Mouse (Mus musculus): ENCODE measurements around the gene Ints6.
"Not testable (repeated sequence)": the region's sequence is repeated elsewhere in the genome, so short reads cannot be mapped to it uniquely, and the experiment has no call there.

Gene Ints6

DNA sequence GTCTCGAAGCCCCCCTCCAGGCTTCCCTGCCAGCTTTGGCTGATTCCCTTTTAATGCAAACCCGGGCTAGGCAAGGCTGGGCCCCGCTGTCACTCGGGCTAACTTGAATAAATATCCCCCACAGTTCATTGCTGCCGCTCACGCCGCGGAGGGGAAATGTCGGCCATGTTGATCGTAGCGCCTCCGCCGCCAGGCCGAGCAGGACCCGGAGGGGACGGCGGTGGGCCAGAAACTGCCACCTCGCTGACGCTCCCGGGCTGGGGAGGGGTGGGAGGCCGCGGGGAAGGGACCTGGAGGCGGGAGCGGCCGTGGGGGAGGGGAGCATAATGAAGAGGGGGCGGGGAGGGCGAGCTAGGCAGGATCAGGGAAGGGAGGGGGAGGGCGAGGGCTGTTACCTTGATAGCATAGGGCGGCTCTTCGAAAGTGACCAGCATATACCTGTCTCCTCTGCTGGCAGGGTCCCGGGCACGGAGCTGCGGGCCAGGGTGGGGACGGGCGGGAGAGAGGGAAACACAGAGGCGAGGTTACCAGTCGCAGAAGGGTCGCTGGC lies 1.1 kb downstream of the Ints6 start:
- in situ Hi-C loops (cut with MboI; ENCODE audit: low pct_unique_long_range_greater_than_20kb in 1 of 2, low sequenced_read_pairs in 2 of 2, unreplicated experiment in 1 of 2), result no loop called here

GRCm38 (mm10) chr14:62758714-62759113 lies 2.3 kb downstream of the Ints6 start:
- in situ Hi-C loops (cut with MboI; ENCODE audit: low pct_unique_long_range_greater_than_20kb in 1 of 2, low sequenced_read_pairs in 2 of 2, unreplicated experiment in 1 of 2), result no loop called here

GRCm38 (mm10) chr14:62755095-62755640 lies 5.8 kb downstream of the Ints6 start:
- in situ Hi-C loops (cut with MboI; ENCODE audit: low pct_unique_long_range_greater_than_20kb in 1 of 2, low sequenced_read_pairs in 2 of 2, unreplicated experiment in 1 of 2), result no loop called here

GRCm38 (mm10) chr14:62751479-62751878 lies 9.5 kb downstream of the Ints6 start:
- in situ Hi-C loops (cut with MboI; ENCODE audit: low pct_unique_long_range_greater_than_20kb in 1 of 2, low sequenced_read_pairs in 2 of 2, unreplicated experiment in 1 of 2), result no loop called here

DNA sequence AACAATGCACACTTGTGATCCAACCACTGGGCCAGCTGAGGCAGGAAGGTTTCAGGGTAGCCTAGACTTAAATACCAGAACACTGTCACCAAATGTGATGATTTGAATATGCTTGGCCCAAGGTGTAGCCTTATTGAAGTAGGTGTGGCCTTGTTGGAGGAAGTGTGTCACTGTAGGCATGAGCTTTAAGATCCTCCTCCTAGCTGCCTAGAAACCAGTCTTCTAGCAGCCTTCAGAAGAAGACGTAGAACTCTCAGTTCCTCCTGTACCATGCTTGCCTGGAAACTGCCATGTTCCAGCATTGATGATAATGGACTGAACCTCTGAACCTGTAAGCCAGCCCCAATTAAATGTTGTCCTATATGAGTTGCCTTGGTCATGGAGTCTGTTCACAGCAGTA lies 25.3 kb downstream of the Ints6 start:
- in situ Hi-C loops (cut with MboI; ENCODE audit: low pct_unique_long_range_greater_than_20kb in 1 of 2, low sequenced_read_pairs in 2 of 2, unreplicated experiment in 1 of 2), result no loop called here

- in situ Hi-C loops (cut with MboI; ENCODE audit: low pct_unique_long_range_greater_than_20kb in 1 of 2, low sequenced_read_pairs in 2 of 2, unreplicated experiment in 1 of 2), result no loop called here
These were observed 27.3 kb downstream of the Ints6 start for GRCm38 (mm10) chr14:62733666-62734065.

- in situ Hi-C loops (cut with MboI; ENCODE audit: low pct_unique_long_range_greater_than_20kb in 1 of 2, low sequenced_read_pairs in 2 of 2, unreplicated experiment in 1 of 2), result no loop called here
These were observed 29.1 kb downstream of the Ints6 start for GRCm38 (mm10) chr14:62731902-62732301.

DNA sequence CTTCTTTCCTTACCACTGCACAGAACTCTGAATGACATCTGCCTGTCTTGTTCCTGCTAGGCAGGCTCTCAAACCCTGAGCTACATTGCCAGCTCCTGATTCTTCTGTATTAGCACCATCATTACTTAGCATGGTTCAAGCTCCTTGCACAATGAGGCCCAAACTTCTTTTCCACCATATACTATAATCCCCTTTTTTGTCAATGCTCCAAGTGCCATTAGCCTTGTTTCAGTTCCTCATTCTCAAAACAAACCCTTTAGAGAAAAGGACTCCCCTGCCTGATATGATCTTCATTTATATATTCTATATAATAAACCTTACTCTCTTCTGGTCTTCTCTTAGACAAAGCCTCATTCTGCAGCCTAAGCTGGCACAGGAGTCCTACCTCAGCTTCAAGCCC lies 36.4 kb downstream of the Ints6 start:
- in situ Hi-C loops (cut with MboI; ENCODE audit: low pct_unique_long_range_greater_than_20kb in 1 of 2, low sequenced_read_pairs in 2 of 2, unreplicated experiment in 1 of 2), result no loop called here

DNA sequence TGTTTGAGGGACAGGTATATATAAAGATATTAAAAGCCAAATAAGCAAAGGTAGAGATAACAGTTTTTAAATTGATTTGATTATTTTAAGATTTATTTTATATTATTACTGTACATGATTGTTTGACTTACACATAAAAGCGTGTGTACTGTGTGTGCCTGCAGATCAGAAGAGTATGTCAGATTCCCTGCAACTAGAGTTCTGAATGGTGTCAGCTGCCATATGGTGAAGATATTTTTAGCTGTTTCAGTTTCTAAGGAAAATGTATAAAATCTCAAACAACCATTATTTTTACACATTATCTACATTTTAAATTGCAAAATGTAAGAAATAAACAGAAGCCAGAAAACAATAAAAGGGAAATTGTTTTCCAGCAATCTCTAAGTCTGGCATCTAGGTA lies 39.3 kb downstream of the Ints6 start:
- in situ Hi-C loops (cut with MboI; ENCODE audit: low pct_unique_long_range_greater_than_20kb in 1 of 2, low sequenced_read_pairs in 2 of 2, unreplicated experiment in 1 of 2), result no loop called here

DNA sequence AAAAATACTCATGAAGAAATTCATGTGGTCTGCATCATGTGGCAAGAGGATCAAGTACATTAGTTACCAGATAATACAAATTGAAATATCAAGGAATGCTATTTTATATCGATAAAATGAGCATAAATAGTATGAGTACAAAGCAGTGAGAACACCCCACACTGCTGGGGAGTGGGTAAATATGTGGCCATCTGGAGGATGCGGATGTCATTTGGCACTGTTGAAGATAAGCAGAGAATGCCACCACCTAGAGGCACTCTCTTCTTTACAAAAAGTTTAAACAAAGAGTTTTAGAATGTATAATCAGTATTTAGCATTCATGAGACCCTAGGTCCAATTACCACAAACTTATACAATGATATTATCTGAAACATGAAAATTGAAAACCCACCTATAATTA lies 42.8 kb downstream of the Ints6 start:
- in situ Hi-C loops (cut with MboI; ENCODE audit: low pct_unique_long_range_greater_than_20kb in 1 of 2, low sequenced_read_pairs in 2 of 2, unreplicated experiment in 1 of 2), result no loop called here

- in situ Hi-C loops (cut with MboI; ENCODE audit: low pct_unique_long_range_greater_than_20kb in 1 of 2, low sequenced_read_pairs in 2 of 2, unreplicated experiment in 1 of 2), result no loop called here
These were observed 87.3 kb downstream of the Ints6 start for GRCm38 (mm10) chr14:62673646-62674045.

DNA sequence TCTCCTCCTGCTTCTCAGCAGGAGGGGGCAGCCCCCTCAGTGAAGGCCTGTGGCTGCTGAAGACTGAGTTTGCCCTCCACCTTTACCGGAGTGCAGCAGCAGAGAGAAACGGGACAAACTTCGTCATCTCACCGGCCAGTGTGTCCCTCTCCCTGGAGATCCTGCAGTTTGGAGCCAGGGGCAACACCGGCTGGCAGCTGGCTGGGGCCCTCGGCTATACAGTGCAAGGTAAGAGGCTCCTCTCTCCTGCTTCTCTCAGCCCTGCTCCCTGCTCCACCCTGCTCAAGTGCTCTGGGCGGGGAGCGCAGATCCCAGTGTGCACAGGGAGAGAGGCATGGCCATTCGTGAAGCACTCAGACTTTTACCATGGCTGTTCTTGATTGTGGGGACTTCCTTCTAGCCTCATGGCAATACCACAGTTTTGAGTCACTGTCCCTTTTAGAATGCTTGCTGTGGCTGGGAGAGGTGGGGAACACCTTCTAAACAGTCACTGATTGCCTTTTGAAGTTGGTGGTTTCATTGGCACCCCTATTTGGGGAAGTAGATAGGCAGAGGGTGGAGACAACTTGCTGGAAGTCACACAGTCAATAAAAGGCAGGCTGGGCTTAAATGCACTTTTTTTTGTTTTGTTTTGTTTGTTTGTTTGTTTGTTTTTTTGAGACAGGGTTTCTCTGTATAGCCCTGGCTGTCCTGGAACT lies 95.8 kb downstream of the Ints6 start:
- in situ Hi-C loops (cut with MboI; ENCODE audit: low pct_unique_long_range_greater_than_20kb in 1 of 2, low sequenced_read_pairs in 2 of 2, unreplicated experiment in 1 of 2), result no loop called here

DNA sequence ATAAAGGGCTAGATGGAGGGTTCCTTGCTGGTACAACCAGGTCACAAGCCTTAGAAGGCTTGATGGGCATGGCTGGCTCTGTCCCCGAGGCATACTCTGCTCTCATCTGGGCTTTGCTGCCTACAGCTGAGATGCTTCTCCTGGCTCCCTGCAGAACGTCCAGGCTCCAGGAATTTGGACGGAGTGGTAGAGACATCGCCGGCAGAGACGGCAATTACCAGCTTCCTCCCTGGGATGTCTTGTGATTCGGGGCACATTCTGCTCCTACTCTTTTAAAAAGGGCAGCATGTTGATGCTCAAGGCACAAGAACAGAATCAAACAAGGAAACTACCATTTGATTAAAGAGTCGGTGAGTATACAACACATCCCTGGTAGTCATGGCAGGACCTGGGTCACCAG lies 97.6 kb downstream of the Ints6 start, which contains the start of gene Serpine3:
Gene Serpine3, plus strand, starts transcription at position 301 of the 400 bp plus-strand sequence.
- in situ Hi-C loops (cut with MboI; ENCODE audit: low pct_unique_long_range_greater_than_20kb in 1 of 2, low sequenced_read_pairs in 2 of 2, unreplicated experiment in 1 of 2), result no loop called here

- in situ Hi-C loops (cut with MboI; ENCODE audit: low pct_unique_long_range_greater_than_20kb in 1 of 2, low sequenced_read_pairs in 2 of 2, unreplicated experiment in 1 of 2), result no loop called here
These were observed 98.6 kb downstream of the Ints6 start for GRCm38 (mm10) chr14:62662381-62662780.

GRCm38 (mm10) chr14:62657469-62657868 lies 103.5 kb downstream of the Ints6 start:
- in situ Hi-C loops (cut with MboI; ENCODE audit: low pct_unique_long_range_greater_than_20kb in 1 of 2, low sequenced_read_pairs in 2 of 2, unreplicated experiment in 1 of 2), result no loop called here

DNA sequence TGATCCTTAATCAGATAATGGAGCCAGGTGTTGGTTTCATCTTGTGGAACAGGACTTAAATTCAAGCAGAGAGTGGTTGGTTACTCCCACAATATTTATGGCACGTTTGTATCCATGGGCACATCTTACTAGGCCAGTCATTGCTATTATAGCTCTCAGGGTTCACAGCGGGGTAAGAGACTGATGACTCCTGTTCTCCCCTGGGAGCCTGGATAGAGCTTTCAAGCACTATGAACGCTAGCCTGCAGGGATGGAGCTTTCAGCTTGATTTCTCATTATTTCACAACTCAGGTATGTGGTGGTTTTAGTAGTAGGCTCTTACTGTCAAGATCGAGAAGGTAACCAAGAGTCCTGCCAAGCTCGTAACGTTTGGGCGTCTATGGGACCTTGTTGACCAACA lies 105.0 kb downstream of the Ints6 start:
- in situ Hi-C loops (cut with MboI; ENCODE audit: low pct_unique_long_range_greater_than_20kb in 1 of 2, low sequenced_read_pairs in 2 of 2, unreplicated experiment in 1 of 2), result no loop called here

- in situ Hi-C loops (cut with MboI; ENCODE audit: low pct_unique_long_range_greater_than_20kb in 1 of 2, low sequenced_read_pairs in 2 of 2, unreplicated experiment in 1 of 2), result no loop called here
These were observed 109.2 kb downstream of the Ints6 start for GRCm38 (mm10) chr14:62651771-62652170.

DNA sequence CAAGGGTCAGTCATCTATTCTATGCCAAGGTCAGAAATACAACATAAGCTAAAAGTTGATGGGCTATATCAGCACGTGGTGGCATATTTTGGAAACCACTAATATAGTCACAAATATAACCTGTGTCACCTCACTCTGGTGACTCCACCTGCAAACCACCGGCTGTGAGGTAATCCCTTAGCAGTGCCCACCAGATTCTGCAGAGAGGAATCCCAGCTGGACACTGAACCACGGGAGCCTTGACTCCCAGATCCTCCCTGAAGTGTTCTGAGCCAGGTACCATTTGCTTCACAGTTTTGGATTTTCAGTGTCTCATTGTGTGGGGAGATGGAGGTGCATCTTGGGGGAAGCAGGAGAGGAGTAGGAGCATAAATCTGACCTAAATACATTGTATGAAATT lies 110.6 kb downstream of the Ints6 start:
- in situ Hi-C loops (cut with MboI; ENCODE audit: low pct_unique_long_range_greater_than_20kb in 1 of 2, low sequenced_read_pairs in 2 of 2, unreplicated experiment in 1 of 2), result no loop called here

GRCm38 (mm10) chr14:62648405-62648804 lies 112.6 kb downstream of the Ints6 start:
- in situ Hi-C loops (cut with MboI; ENCODE audit: low pct_unique_long_range_greater_than_20kb in 1 of 2, low sequenced_read_pairs in 2 of 2, unreplicated experiment in 1 of 2), result no loop called here

DNA sequence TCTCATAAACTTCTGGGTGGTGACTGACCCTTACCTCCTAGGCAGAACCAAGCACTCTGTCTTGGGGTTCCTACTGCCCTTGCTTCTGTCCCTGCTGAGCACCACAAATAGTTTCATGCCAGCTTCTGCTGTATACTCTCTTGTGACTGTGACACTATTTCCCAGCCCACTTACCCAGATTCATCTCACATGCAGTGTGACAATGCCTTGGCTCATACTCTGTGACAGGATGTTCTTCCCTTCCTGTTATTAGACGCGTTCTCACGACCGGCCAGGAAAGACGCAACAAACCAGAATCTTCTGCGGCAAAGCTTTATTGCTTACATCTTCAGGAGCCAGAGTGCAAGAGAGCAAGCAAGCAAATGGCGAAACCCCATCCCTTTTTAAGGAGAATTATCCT lies 118.6 kb downstream of the Ints6 start:
- in situ Hi-C loops (cut with MboI; ENCODE audit: low pct_unique_long_range_greater_than_20kb in 1 of 2, low sequenced_read_pairs in 2 of 2, unreplicated experiment in 1 of 2), result not testable (repeated sequence)
